Mouse (Mus musculus): ENCODE data around the gene Caly.
A peak's percentile ranks its signal among the peaks of the same experiment; 100 is the strongest.

Caly gene

GRCm38 (mm10) chr7:140081408-140082241 lies 723 bp downstream of the Caly start:
- no peak for DNase-seq (ENCODE audit: extremely low spot score)

- peak; percentile 81 for DNase-seq (ENCODE audit: extremely low spot score)
Measured at GRCm38 (mm10) chr7:140080503-140081156, 1.7 kb downstream of the Caly start.

- DNase-seq (ENCODE audit: extremely low spot score) = peak; percentile 72
Measured at GRCm38 (mm10) chr7:140078711-140079110, 3.6 kb downstream of the Caly start.

DNA sequence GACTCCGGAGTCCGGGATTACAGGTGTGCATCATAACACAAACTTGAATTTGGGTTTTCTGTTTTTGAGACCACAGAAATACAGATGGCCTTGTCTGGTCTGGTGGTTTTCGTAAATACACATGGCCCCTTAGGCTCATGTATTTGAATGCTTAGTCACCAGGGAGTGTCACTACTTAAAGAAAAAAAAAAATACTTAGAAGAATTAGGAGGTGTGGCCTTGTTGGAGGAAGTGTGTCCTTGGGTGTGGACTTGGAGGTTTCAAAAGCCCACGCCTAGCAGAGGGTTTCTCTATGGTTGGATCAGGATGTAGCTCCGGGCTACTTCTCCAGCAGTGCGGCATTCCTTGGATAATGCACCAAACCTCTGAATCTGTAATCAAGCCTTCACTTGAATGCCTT lies 4.7 kb downstream of the Caly start:
- DNase-seq (ENCODE audit: extremely low spot score) = no peak

DNA sequence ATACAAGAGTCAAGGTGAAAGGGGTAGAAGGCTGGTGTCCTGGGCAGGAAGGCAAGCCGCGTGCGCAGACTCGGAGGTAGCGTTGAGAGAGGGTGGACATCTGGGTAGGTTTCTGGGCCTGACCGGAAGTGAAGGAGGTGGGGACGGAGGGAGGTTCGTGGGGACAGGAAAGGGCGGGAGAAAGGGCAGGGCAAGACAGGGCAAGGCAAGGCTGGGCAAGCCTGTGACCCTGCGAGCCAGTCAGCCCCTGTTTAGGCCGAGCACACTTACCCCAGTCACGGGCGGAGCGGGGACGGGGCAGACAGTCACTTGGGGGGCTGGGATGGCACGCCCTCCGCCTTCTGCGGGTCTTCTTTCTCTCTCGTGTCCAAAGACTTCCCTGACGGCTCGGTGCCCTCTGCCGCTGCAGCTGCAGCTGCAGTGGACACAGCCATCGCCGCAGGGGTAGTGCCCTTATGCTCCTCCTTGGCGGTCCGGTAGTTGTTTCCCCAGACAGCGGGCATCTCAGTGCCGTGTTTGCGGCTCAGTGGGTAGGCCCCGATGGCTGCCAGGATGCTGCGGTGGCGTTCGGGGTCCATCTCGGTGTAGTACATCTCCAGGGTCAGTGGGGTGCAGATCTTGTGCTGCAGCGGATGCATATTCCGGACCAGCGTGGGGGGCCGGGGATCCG lies 12.2 kb downstream of the Caly start:
- DNase-seq (ENCODE audit: extremely low spot score) = peak; percentile 58

DNA sequence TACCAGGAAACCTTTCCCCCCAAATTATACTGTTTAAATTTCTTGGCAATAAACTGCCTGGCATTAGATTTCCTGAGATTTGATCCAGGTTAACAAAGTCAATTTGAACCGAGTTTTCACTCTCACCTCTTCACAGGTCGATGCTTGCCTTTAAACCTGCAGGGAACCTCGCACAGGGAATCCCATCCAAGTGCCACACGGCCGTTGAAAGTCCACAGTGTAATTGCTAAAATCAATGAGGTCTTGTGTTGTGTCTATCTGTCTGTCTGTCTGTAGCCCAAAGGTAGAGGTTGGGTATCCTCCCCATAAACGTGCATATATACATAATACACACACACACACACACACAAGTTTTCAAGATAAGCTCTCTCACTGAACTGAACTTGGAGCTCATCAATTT lies 15.0 kb downstream of the Caly start:
- DNase-seq (ENCODE audit: extremely low spot score) = no peak

- DNase-seq (ENCODE audit: extremely low spot score) = peak; percentile 69
Measured at GRCm38 (mm10) chr7:140063092-140063491, 19.3 kb downstream of the Caly start.

DNA sequence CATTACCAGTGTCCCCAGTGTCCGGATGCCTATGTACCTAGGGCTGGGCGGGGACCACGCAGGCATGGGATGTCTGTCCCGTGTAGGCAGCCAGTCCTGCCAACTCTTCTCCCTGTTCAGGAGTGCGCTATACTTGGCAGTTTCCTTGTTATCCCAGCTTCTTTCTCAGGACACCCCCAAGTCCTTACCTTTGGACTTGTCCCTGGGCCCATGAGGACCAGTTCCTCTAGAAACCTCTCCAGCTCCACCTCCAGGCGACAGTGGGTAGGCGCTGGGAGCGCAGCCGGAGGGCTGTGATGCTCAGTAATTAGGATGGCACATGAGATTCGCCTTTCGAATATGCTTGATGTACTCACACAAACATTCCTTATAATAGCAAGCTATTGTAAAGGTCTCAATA lies 20.0 kb downstream of the Caly start:
- peak; percentile 46 for DNase-seq (ENCODE audit: extremely low spot score)

- DNase-seq (ENCODE audit: extremely low spot score) = no peak
Measured at GRCm38 (mm10) chr7:140061832-140062130, 20.6 kb downstream of the Caly start.

DNA sequence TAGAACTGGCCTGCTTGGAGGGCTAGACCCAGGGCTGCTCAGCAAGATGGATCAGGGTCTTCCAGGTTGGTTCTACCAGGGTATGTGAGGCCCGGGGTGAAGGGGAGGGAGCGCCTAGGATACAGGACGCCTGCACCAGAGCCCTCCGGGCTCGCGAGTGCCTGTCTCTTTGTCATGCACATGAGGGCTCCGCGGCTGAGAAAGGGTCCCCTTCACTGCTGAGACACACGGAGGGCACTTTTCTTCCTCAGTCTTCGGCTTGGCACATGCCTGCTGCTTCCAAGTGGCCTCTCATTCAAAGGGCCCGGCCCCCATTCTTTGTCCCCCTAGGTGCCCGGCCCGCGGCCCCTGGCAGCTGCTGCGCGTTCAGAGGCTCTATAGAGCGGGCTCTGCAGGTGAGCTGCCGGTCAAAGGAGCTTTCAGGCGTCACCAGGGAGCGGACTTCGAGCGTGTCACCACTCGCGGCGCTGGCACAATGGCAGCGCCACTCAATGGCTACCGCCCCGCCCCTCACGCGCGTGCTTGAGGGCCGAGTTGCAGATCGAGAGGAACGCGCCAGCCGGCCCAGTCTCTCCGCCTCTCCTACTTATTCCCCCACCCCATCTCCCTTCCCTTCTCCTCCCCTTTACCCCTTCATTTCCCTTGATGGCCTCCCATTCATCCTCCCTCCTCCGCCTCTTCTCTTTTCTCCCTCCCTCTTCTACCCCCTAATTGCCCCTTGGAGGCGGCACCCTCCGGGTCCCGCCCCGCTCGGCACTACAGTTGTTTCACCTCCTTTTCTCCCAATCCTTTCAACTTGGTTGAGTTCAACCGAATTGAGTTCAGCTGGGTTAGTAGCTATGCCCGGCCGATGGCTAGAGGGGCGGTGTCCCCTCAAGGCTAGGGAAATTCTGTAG lies 21.2 kb downstream of the Caly start:
- DNase-seq (ENCODE audit: extremely low spot score) = peak; percentile 75

DNA sequence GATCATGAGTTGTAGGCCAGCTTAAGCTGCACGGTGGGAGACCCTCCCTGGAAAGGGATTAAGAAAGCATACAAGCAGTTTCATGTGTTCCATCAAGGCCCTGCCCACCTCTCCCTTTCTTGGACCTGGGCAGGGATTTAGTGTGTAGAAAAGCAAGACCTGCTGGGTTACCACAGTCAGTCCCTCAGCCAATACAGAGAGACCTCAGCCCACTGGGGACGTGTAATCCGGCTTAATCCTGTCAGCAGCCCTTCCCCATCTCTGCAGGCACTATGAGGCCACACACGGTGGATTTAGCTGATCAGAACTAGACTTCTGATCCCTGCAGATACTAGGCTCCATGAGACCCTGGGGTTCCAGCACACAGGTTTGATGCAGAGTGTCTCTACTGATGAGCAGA lies 22.7 kb downstream of the Caly start:
- no peak for DNase-seq (ENCODE audit: extremely low spot score)

- no peak for DNase-seq (ENCODE audit: extremely low spot score)
Measured at GRCm38 (mm10) chr7:140058528-140058927, 23.8 kb downstream of the Caly start.

GRCm38 (mm10) chr7:140057413-140058407 lies 24.6 kb downstream of the Caly start:
- peak; percentile 84 for DNase-seq (ENCODE audit: extremely low spot score)

- DNase-seq (ENCODE audit: extremely low spot score) = no peak
Measured at GRCm38 (mm10) chr7:140054124-140054523, 28.2 kb downstream of the Caly start.

- DNase-seq (ENCODE audit: extremely low spot score) = peak; percentile 63
Measured at GRCm38 (mm10) chr7:140049115-140049689, 33.1 kb downstream of the Caly start.

DNA sequence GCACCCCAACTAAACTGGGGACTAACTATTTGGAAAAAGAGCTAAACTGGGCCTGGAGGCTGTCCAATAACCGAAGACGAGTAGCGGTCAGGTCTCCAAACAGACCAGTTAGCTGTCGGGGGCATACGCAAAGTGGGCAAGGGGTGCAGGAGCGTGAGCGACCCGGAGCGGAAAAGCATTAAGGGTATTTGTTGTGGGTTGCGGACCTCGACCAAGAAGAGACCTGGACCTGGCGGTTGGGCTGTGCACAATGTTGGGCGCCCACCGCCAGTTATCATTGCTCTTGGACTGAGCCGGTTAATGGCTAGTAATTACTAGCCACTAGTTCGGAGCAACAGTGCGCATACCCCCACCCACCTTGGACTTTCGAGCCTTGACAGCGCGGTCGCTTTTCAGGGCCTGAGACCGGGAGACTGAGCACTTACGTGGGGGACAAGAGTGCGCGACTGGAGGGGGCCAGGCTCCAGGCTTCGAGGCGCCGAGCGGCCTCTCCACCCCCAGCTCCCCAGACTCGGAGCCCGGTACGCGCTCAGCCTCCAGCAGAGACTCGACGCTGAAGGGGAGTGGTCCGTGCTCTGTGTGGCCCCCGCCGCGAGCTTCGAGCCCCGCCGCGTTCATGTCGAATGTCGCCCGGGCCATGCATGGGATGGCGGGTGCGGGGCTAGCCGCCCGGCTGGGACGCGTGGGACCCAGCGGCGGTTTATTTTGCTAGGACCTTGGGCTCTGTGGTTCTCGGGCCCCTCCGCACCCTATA lies 33.8 kb downstream of the Caly start, which contains the start of gene Msx3:
TSS of gene Msx3 (minus strand) at position 729 of the 754 bp plus-strand sequence.
- peak; percentile 44 for DNase-seq (ENCODE audit: extremely low spot score)

DNA sequence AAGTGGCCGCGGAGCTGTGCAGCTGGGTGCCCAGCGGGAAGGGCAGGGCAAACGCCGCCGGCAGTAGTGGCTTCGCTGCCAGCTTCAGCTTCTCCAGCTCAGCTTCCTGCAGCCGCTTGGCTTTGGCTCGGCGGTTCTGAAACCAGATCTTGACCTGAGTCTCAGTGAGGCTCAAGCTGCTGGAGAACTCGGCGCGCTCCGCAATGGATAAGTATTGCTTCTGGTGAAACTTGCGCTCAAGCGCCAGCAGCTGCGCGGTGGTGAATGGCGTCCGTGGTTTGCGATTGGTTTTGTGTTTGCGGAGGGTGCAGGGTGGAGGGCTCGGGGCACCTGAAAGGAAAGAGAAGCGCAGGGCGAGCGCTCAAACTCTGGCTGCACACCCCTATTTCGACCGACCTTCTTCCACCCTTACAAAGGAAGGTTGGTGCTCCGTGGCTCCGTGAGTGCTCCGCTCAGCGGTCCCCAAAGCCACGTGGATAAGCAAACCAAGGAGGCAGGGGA lies 34.5 kb downstream of the Caly start:
- DNase-seq (ENCODE audit: extremely low spot score) = peak; percentile 58

DNA sequence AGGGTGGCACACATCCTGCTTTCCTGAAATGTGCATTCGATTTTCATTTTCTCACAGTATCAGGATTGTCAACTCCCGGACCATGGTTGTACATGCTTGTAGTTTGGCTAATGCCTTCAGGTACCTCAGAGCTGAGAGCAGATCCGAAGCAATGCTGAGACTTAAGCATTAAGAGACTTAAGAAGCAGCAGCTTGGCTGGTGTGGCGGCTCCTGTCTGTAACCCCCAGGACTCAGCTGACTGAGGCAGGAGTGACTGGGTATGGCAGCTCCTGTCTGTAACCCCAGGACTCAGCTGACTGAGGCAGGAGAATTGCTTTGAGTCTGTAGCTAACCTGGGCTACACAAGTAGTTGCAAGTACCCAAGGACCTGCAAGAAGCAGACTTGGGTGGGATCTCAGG lies 36.8 kb downstream of the Caly start:
- DNase-seq (ENCODE audit: extremely low spot score) = no peak

GRCm38 (mm10) chr7:140042728-140043127 lies 39.6 kb downstream of the Caly start:
- DNase-seq (ENCODE audit: extremely low spot score) = no peak
